Mouse (Mus musculus) ES-Bruce4 (cell line): ENCODE measurements around the gene Inpp5k.

Experiments
- CTCF ChIP-seq: IDR thresholded peaks from one replicate; pipeline ENCODE4 v1.8.1; 2011; ENCODE audit warnings: low read depth, low read length
- POLR2A ChIP-seq: IDR thresholded peaks from one replicate; pipeline ENCODE4 v1.8.1; 2011; ENCODE audit warnings: low read length; ENCODE audit not compliant: insufficient read depth

DNA sequence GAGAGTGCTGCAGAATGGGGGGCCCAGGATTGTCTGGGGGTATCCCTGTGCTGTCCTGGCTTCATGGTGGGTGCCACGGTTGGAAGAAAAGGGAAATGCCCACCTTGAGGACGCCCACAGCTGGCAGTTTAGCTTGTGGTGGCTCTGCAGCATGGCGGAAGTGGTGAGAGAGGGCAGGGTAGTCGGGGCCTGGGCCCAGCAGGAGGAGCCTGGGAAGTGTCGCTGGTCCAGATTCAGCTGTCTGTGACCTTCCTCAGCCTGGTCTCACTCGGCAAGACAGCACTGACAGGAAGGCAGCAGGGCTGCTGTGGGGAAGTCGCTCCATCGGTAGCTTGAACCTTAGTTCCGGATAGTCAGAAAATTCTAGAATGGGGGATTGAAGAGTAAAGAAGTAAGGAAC lies 36.4 kb upstream of the Inpp5k start:
- TF ChIP-seq CTCF (no peak), POLR2A (no peak)
